Mouse (Mus musculus): ENCODE measurements around the gene Ergic3.

GRCm38 (mm10) chr2:156005393-156005792, 2.5 kb upstream of the Ergic3 start:
- TF ChIP-seq CTCF (IDR thresholded peaks at IDR 0.05; ENCODE audit: low read depth, low read length): 0 out of 2 replicates have a peak, but pooled peaks have one; percentile 5
- TF ChIP-seq POLR2A (IDR thresholded peaks at IDR 0.05; ENCODE audit: extremely low read depth, insufficient read depth, low read length): no peak

Data from liver, adult 2 months (tissue).